Mouse (Mus musculus) lung, postnatal 36 days (tissue): ENCODE results near the gene Dok5.
A peak's percentile ranks its signal among the peaks of the same experiment; 100 is the strongest.

ENCODE experiments used
- DNase-seq: peaks from one replicate; pipeline ENCODE4 v3.0.0; 2022; ENCODE audit warnings: mixed read lengths

Gene Dok5

DNA sequence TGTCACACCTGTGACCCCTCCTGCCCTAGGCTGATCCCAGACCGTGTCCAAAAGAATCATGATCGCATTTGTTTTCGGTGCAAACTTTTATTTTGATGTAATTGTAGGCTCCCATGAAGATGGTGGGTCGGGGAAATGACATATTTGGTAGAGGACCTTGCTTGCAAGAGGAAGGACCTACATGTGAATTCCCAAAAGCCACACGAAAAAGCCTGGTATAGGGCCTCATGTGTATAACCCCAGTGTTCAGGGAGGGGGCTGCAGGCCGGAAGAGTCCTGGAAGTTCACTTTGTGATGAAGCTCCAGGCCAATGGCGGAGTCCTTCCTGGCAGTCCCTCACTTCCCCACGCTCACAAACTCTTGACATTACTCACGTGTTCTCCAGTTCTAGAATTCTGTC is 7.3 kb downstream of the Dok5 start:
- no peak for DNase-seq

DNA sequence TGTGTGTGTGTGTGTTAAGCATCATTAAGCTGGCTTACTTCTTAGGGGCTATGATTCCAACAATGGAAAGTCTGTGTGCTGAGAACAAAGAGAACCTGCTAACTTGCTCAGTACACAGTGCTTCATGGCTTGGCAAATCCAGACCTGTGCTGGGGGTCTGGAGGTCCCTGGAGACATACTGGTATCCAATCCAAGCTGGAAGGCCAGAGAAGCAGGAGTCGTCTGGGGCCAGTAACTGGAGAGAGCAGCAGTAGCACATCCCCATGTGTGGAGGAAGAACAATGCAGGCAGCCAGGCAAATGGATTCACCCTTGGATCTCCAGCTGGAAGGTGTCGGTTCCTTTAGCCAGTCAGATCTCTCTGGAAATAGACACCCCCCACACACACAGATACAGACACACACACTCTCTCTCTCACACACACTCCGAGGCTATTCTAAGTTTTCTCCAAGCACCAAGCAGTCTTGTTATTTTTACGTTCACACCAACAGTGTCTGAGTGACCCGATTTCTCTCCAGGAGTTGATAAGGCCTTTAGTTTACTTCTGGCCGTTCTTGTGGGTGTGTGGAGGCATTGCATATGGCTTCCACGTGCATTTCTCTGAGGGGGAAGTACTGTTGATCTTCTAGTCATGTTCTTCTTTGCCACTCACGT is 8.2 kb downstream of the Dok5 start:
- DNase-seq = no peak

DNA sequence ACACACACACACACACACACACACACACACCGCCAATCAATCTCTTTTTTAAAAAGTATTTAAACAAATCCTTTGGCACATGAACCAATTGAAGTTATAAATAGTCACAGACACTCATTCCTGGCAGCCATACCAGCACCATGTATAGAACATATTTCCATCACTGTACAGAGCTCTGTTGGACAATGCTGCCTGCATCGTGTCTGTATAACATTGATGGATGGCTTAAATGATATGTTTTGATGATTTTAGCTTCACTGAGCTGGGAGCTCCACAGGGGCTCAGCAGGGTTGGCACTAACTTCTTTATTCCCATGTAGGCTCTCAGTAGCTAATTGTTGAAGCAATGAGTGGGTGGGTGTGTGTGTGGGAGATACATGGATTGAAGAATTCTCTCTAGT is 11.9 kb downstream of the Dok5 start:
- no peak for DNase-seq

DNA sequence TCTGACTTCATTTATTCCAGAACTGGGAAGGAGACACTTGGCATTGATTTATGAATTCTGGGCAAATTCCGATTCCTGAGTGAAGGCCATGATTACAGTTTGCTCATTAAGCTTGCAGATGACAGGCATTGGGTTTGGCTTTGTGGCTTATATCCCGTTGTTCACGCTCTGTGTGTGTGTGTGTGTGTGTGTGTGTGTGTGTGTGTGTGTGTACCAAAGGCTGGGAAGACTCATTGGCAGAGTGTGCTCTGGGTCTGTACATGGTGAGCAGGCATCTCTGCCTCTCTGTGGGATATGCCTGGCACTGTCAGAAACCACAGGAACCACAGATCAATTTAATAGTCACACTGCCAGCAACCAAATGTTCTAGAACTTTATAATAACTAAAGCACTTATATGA is 17.3 kb downstream of the Dok5 start:
- no peak for DNase-seq

GRCm38 (mm10) chr2:170752191-170752850 is 20.7 kb downstream of the Dok5 start:
- no peak for DNase-seq

- DNase-seq = no peak
These were observed 24.2 kb downstream of the Dok5 start for GRCm38 (mm10) chr2:170755817-170756216.

GRCm38 (mm10) chr2:170756667-170757066 is 25.1 kb downstream of the Dok5 start:
- no peak for DNase-seq

DNA sequence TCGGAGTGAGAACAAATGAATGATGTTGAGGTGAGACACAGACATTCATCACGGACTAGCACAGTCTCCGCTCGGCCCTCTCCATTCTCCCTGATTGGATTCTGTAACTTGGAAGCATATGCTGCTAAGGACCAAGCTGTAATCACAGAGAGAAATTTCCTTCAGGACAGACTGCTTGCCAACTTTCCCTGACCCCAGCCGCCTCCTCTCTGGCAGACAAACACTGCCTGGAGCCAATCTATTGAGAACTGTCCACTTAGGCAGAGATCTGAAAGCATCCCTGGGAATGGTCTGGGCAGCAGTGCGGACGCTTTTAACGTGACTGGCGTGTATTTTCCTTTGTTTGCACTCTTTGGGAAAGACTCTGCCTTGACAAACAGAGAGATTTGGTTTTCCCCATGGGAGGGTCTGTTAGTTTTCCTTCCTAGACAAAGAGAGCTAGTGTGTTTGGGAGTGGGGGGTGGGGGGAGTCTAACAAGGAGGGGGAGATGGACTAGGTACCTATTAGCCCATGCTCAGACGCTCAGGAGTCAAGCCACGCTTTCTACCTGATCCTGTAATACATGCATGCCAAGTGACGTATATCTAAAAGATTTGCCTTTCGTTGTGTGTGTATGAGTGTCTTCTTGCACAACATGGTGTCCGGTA is 25.7 kb downstream of the Dok5 start:
- peak; percentile 5 for DNase-seq

- peak; percentile 10 for DNase-seq
These were observed 26.6 kb downstream of the Dok5 start for GRCm38 (mm10) chr2:170758201-170758600.

DNA sequence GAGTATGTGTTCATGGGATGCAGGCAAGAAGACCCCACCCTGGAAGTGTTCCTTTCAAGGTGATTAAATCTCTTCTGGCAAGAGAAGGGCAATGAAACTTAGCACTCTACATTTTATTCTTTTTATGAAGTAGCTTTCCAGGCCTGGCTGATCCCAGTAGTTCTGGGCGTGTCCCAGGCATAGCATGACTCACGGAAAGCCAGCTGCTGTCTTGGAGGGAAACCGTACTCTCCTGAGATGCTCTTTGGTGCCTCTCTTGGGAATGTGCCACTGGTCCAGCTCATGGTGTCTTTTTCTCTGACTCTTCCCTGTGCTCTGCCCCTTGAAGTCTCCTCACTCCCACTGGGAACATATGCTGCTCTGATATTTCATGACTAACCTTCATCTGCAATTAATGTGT is 33.1 kb downstream of the Dok5 start:
- no peak for DNase-seq

GRCm38 (mm10) chr2:170767243-170767642 is 35.6 kb downstream of the Dok5 start:
- no peak for DNase-seq

GRCm38 (mm10) chr2:170768699-170769098 is 37.1 kb downstream of the Dok5 start:
- peak; percentile 4 for DNase-seq

GRCm38 (mm10) chr2:170771555-170771954 is 39.9 kb downstream of the Dok5 start:
- DNase-seq = no peak

DNA sequence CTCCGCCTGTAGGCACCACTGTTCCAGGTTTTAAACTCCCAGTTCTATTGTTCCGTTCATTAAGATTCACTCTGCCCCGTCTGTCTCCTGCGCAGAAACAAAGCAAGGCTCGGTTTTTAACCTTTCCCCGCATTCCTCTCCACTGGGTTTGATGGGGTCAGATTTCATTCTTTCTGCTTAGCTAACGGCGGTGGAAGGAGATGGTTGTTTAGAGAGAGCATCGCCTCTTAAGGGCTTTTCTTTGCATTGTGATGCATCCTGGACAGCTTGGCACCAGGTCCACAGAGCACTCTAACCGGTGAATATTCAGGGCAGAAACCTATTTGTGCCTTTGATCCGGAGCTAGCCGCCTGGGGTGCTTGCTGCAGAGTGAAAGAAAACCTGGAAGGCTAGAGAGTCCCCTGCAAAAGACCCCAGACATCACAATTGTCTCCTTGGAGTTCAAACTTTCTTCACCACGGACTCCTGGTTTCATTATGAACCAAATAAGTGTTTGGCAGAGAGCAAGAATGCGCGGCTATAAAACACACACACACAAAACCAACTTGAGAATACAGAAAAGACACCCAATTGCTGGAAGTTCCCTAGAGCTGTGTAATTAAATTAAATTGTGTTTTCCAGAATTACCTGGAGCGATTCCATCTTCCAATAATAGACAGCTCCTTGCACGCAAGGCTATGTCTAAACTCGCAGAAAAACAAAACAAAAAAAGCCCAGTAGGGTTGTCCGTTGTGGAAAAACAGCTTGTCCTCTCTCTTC is 40.7 kb downstream of the Dok5 start:
- no peak for DNase-seq

GRCm38 (mm10) chr2:170772885-170773270 is 41.3 kb downstream of the Dok5 start:
- DNase-seq = no peak

DNA sequence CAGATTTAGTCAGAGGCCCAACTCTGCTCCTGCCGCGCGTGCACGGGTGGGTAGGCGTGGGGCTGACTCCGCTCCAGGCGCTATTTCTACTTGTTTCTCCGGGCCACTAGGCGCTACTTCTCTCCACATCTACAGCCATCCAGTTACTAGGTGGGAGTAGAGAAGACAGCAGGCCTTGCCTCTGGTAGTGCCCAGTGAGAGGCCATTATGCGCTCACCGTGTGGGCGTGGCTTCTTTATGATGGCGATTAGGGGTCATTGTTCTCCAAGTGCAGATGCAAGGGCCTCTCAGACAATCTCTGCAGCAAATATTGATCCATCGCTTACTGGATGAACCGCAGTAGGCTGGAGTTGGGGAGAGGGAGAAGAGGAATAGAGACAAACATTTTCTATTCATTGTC is 44.0 kb downstream of the Dok5 start:
- no peak for DNase-seq

- no peak for DNase-seq
These were observed 44.5 kb downstream of the Dok5 start for GRCm38 (mm10) chr2:170776107-170776506.

DNA sequence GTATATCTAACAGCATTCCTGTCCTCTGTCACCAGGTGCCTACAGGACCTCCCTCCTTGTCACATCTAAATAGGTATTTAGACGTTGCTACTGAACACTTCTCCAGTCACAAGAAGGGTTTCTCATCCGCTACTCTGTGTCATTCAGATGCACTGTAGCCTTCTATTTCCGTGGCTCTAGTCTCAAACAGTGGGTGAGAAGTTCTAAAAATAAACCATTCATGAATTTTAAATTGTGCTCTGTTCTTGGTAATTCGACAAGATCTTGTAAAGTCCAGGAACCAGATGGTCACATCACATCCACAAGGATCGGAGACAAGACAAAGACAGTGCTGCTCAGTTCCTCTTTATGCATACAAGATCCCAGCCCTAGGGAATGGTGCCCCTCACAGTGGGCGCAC is 46.0 kb downstream of the Dok5 start:
- DNase-seq = no peak

GRCm38 (mm10) chr2:170780010-170780750 is 48.6 kb downstream of the Dok5 start:
- no peak for DNase-seq

GRCm38 (mm10) chr2:170788101-170788500 is 56.5 kb downstream of the Dok5 start:
- no peak for DNase-seq

DNA sequence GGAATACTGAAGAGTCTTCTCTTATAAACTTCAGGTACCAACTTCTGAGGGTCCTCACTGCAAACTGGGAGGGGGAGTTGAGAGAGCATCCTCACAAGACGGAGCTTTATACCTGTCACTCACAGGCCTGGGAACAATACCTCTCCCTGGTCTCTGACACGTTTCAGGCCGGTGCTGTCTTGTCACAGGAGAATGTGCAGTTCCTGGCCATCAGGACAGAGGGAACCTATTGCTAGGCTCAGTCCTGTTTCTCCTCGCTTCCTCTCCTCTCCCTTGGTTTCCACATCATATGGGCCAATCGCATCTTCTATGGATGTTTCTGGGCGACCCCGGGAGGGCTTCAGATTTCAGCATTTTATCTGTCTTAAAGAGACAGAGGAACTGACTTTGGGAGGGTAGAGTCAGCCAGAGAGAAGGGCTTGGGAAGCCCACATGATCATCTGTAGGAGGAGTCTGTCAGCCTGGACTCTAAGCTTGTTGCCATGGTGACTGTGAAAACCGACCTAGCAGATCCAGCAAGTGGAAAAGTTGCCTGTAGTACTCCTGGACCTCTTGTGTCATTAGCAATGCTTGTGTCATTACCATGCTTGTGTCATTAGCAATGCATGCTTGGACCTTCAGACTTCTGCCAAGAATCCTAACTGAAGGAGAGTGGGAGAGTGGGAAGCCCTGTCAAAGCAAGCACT is 59.9 kb downstream of the Dok5 start:
- DNase-seq = no peak

- DNase-seq = no peak
These were observed 63.6 kb downstream of the Dok5 start for GRCm38 (mm10) chr2:170795242-170795641.
